Mouse (Mus musculus) bone marrow macrophage, adult 2 months (primary cell): ENCODE measurements around the gene Gm12394. TPM values are rescaled to one million over a fixed set of nuclear protein-coding genes. Genes with fewer than 3 reads are reported as not detected.

Source experiments
- H3K27ac ChIP-seq: 2 replicates; pipeline ENCODE4 v1.5.1; 2012; ENCODE audit warnings: low read depth, low read length; ENCODE audit not compliant: insufficient read depth
- H3K4me1 ChIP-seq: 2 replicates; pipeline ENCODE4 v1.6.1; 2012; ENCODE audit warnings: low read length; ENCODE audit not compliant: control insufficient read depth, insufficient read depth
- H3K4me3 ChIP-seq: 2 replicates; pipeline ENCODE4 v1.5.1; 2012; ENCODE audit warnings: mild to moderate bottlenecking, low read length, moderate library complexity; ENCODE audit not compliant: insufficient read depth
- CTCF ChIP-seq: IDR thresholded peaks from 2 replicates; pipeline ENCODE4 v1.5.1; 2012; ENCODE audit warnings: low read depth, mild to moderate bottlenecking, low read length, moderate library complexity
- POLR2A ChIP-seq: IDR thresholded peaks from 2 replicates; pipeline ENCODE4 v1.6.1; 2012; ENCODE audit warnings: mild to moderate bottlenecking, low read depth, low read length, borderline replicate concordance
- polyA plus RNA-seq: library from polyadenylated mRNA; stranded (reverse); fragments of >200 nt; gene quantifications from 2 replicates; pipeline ENCODE4 v1.2.4, GENCODE M21; 2012; ENCODE audit not compliant: missing spikeins, insufficient read depth, insufficient read length

Gm12394 gene
- polyA plus RNA-seq, 1 experiment: not detected

DNA sequence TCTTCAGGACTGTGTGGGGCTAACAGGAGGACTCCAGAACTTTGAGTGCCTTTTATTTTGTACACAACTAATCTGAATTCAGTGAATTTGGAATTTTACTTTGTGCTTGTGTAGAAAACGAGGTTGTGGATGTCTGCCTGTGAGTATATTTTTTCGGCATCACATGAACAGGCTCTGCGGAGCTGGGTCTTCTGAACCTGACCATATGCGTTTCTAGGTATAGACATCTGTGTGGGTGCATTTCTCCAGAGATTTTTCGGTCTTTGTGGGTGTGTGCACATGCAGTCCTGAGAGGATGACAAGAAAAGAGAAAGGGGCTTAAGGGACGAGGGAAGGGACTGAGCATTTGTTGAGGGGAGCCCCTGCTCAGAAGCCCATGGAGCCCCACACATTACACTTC, 30.4 kb upstream of the Gm12394 start:
- H3K27ac ChIP-seq: no peak overlapping the region
- H3K4me3 ChIP-seq: no peak overlapping the region
- TF ChIP-seq POLR2A (no peak), CTCF (no peak)
- no peaks in the 10 kb centered on the region for H3K4me1 ChIP-seq

DNA sequence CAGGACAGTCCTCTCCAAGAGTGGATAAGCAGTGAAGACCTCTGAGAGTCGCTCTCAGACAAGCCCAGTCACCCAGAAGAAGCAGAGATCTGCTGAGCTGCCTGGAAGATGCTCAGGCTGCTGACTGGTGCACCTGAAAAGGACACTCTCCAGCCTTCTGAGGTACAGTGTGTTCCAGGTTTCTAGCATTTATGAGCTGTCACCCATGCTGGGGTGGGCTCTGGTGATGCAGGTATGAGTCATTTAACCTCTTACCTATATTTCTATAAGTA, 24.0 kb upstream of the Gm12394 start:
- TF ChIP-seq CTCF: no peak
- no peak for TF ChIP-seq POLR2A
- H3K4me3 ChIP-seq: no peak overlapping the region
- H3K27ac ChIP-seq: peak overlapping the region; percentile 88

DNA sequence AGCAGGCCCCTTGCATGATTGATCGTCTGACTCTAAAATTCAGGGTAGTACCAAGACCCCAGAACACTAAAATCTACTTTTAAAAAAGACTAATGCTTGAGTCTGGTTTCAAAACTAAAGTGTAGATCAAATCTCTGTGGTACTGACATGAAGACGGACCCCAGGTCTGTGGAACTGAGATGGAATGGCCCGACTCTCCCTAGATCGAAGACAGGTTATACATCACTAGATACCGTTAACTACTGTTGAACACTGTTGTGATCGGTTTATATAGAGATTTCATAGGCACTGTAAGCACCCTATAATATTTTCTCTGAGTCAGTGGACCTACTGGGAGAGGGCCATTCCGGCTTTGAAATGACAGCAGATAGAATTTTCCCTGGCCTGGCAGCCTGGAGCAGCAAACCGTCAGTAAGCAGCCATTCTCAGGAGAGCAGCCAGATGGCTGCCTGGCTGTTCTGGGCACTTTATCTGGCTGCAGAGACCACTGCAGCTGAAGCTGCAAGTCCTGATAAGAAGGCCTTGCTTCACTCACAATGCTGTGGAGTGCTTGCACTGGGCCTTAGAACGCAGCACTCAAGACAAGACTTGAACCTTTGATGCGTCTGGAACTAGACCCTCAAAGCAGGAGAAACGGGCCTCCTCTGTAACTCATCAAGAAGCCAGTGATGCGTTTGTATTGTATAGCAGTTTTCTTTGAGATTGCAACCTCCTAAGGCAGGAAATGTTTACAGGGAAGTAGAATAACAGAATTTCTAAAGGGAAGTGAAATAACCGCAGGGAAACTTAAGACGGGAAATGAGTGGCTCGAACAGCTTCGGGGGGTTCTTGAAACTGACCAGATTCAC, 23.5 kb upstream of the Gm12394 start:
- H3K4me1 ChIP-seq: peaks cover 22% of the 10 kb centered on the region

More for the DNA sequence above, 24.0 kb upstream of the Gm12394 start:
- H3K4me1 ChIP-seq: peaks cover 22% of the 10 kb centered on the region

GRCm38 (mm10) chr4:42877657-42878056, 21.1 kb upstream of the Gm12394 start:
- no peak for TF ChIP-seq CTCF
- no peak for TF ChIP-seq POLR2A
- Histone ChIP-seq H3K27ac (no peak overlapping the region), H3K4me1 (peaks cover 22% of the 10 kb centered on the region), H3K4me3 (no peak overlapping the region)

More for the DNA sequence above, 23.5 kb upstream of the Gm12394 start:
- TF ChIP-seq CTCF (no peak), POLR2A (no peak)
- Histone ChIP-seq H3K4me3 (0 out of 2 replicates have a peak overlapping the region, but pooled peaks have one; percentile 11), H3K27ac (peak overlapping the region; percentile 91)

DNA sequence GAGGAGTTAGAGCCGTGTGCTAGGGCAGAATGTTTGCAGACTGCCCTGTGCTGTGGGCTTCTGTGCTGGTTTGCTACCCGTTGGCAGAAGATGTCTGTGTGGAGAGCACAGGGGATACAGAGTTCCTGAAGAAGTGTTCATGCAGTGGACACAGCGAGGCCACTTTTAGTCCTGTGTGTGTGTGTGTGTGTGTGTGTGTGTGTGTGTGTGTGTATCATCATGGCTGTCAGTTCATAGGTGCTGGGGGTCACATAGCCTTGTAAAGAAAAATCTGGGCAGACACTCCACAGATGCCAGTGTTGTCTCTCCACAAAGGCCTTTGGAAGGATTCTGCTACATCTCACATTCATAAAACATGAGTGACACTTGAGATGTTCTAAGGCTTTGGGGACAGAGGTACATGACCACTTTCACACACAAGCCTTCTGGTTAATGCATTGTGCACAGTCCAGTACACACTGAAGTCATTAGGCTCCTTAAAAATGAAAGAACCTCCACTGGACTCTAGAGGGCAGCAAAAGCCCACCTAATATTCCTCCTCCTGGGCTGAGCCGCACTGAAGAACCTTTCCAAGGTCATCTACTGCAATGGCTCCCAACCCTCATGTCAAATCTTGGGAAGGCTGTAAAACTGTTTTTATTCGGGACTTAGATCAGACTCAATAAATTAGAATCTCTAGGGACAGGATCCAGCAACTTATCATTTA, 20.2 kb upstream of the Gm12394 start:
- TF ChIP-seq CTCF: peak; percentile 27; the same call in 1 of the 2 replicates
- TF ChIP-seq POLR2A: no peak
- Histone ChIP-seq H3K4me1 (peaks cover 22% of the 10 kb centered on the region), H3K27ac (no peak overlapping the region), H3K4me3 (no peak overlapping the region)

DNA sequence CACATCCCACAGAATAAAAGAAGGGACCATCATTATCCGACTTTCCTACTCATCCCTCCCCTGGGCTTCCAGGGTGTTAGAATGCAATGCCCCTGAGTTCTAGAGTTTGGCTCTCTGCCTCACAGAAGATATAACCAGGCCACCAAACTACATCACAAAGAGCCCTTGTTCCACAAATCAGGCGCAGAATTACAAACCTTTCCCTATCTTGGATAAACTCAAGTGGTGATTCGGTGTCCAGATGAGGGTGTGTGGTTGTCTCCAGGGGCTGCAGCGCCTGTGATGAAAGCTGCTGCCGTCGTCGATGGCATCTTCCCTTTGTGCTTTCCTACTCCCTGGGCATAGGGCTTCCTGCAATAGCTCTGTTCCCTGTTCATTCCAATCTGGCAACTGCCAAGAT, 17.6 kb upstream of the Gm12394 start, which contains the start of gene Fam205c:
Gene Fam205c (minus strand): TSS at position 101 of the 400 bp plus-strand sequence.
- no peak for TF ChIP-seq CTCF
- TF ChIP-seq POLR2A: no peak
- Histone ChIP-seq H3K4me3 (no peak within 1 kb of the TSS), H3K4me1 (peaks cover 3% of the 10 kb centered on the region), H3K27ac (no peak within 1 kb of the TSS)

- H3K4me1 ChIP-seq: no peaks in the 10 kb centered on the region
- no peak overlapping the region for H3K4me3 ChIP-seq
- no peak overlapping the region for H3K27ac ChIP-seq
- TF ChIP-seq CTCF (no peak), POLR2A (no peak)
Measured at GRCm38 (mm10) chr4:42872746-42873435, 16.3 kb upstream of the Gm12394 start.

- Histone ChIP-seq H3K4me3 (no peak overlapping the region), H3K4me1 (no peaks in the 10 kb centered on the region), H3K27ac (no peak overlapping the region)
- TF ChIP-seq POLR2A (no peak), CTCF (no peak)
Measured at GRCm38 (mm10) chr4:42872151-42872550, 15.6 kb upstream of the Gm12394 start.

GRCm38 (mm10) chr4:42870748-42871147, 14.2 kb upstream of the Gm12394 start:
- TF ChIP-seq POLR2A (no peak), CTCF (no peak)
- Histone ChIP-seq H3K4me3 (no peak overlapping the region), H3K4me1 (no peaks in the 10 kb centered on the region), H3K27ac (no peak overlapping the region)
